Mouse (Mus musculus): ENCODE results near the gene Fancg.

DNA sequence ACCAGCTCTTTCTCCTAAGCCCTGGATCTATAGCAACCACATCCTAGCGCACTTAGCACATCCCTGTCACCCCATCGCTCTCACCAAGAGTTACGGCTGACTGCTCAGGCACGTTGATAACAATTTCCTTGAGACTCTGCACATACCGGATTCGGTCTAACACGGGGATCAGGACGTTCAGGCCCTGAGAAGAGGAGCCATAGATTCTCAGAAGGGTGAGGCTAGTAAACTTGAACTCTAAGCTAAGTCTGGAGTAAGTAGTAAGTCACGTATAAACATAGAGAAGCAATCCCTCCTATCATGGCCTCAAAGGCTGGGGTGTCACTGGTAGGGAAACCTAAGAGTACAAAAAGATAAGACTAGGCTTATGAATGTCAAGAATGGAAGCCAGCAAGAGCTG lies 20.0 kb upstream of the Fancg start:
- TF ChIP-seq CTCF (IDR thresholded peaks at IDR 0.05; ENCODE audit: borderline replicate concordance, extremely low read depth, insufficient read depth, insufficient read length) (no peak), POLR2A (IDR thresholded peaks at IDR 0.05; ENCODE audit: borderline replicate concordance, extremely low read depth, insufficient read depth, insufficient read length, poor library complexity, severe bottlenecking) (no peak)

All from brain, embryonic 14.5 days (tissue).